Mouse (Mus musculus) embryo, embryonic 9.5 days (tissue): ENCODE data around the gene Ranbp10.

ENCODE experiments used
- DNase-seq: peaks from one replicate; pipeline ENCODE4 v3.0.0-alpha.2; 2017; ENCODE audit errors: extremely low spot score

Gene Ranbp10

DNA sequence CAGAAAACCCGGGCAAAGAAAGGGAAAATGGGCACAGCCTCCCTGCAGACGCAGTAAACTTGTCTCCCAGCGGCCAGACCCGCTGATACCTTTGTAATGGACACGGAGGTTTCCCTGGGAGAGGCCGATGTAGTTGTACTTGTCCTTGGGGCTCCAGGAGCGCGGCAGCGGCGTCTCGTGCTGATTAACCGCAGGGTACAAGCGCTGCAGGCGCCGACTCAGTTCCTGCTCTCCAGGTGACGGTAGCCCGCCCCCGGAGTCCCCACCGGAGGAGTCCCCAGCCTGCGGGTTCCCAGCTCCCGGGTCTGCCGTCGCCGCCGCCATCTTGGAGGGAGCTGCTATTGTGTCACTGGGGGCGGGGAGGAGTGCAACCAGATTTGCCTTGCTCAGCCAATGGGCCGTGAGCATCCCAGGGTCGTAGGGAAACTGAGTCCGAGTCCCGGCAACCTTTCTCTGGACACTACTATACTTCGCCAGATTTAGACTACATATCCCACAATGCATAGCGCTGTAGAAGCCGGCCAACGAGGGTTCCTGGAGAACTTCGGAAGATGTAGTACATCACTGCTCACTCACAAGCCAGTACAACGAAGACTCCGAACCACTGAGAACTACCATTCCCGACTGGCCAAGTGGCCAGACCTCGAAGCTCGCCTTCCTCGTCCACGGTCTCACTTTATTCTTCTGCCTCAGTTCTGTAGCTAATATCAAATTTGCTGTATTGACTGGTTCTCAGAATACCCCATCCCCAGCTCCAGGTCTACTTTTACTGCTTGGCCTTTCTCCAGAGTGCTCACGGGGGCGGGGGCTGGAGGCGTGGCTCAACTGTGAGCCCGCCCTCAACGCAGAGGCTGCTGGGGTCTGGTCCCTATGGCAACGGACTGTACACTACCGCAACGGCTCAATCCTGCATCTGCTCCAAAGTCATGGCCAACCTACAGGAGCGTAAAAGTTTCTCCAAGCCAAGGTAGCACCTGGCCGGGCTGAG lies at the start of gene Ranbp10, which contains the start of gene Tsnaxip1:
TSS of gene Ranbp10 (minus strand) at position 490 of the 988 bp plus-strand sequence.
TSS of gene Tsnaxip1 (plus strand) at position 871 of the 988 bp plus-strand sequence.
- peak; percentile 93 for DNase-seq

DNA sequence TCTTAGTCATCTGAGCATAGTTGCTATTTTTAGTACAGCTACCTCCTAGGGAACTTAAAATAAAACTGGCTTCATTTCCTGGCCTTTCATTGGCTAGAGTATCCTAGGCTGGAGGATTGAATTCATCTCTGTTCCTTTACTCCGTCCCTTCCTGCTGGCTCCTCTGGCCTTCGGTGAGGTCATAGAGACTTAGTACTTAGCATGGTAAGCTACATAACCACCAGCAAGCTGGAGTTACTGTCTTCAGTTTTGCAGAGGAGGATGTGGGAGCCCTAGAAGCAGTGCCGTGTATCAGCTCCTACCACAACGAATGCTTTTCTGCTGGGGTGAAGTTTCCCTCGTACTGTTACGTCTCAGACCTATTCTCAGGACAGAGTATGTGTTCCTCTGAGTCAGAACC lies 47.2 kb upstream of the Ranbp10 start:
- DNase-seq, result no peak

DNA sequence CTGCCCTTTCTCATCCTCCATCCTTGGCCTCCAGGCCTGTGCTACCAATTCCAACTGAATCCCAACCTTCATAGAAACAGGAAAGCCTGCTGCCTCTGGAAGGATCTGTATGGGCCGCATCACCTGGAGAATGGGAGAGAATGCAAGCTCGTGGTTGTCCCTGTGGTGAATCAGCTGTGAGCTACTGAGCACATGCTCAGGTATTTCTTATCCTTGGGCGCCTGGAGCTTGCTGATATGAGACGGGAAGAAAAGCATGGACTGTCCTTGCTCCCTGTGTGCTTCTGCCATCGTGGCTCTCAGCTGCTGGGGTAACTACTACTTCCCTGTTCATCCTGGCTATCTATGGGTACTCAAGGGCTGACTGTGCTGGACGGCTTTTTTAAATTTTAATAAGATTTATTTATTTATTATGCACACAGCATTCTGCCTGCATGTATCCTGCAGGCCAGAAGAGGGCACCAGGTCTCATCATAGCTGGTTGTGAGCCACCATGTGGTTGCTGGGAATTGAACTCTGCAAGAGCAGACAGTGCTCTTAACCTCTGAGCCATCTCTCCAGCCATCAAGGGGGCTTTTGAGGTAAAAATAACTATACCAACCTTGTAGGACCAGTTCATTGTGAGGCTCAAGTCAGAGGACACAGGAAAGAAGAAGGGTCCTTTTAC lies 39.3 kb upstream of the Ranbp10 start:
- DNase-seq, result no peak

DNA sequence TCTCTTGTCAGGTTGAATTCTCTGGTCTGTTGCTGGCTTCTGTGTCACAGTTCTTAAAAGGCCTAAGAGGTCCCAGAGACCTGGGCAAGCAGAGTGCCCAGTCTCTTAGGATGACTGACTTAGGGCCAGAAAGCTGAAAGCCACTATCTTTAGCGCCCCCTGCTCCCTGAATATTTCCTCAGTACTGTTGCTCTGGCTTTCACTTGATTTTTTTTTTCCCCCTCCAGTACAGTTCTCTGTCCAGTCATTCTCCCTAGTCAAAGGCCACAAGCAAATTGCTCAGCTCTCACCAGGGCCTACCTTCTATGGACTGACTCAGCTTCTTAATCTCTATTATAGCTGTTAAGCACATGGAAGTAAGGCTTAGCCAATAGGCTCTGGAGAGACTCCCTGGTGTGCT lies 34.8 kb upstream of the Ranbp10 start:
- DNase-seq, result no peak

DNA sequence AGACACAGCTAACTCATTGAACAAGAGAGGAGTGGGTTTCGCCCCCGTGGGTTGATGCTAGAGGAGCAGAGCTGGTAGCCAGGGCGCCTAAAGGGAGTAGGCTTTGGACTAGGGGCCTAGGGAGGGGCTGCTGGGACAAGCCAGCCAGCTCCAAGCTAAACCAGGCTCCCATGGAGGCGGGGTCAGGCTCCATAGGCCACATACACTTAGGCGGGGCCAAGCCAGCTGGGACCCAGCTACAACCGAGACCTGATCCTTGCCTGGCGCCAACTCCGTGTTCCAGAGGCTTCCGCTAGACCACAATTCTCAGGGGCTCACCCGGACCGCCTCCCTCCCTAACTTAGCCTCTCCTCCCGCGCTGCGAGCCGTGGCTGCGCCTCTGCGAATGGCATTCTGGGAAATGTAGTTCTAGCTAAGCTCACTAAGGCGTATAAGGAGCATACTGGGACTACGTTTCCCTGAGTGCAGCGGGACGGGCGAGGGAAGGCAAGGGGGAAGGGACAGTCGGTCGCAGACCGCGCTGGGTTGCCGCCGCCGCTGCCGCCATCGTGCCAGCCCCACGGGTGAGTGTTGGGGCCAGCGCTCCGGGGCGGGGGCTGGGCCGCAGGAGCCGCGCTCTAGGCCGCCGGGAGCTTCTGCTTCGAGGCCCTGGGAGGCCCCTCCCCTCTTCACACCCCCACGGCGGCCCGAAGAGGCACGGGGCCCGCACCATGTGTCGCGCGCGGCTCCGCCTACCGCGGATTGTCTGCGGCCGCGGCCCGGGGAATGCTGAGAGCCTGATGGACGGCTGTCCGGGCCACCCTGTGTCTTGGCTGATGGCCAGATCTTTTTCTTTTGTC lies 33.2 kb upstream of the Ranbp10 start, which contains the start of gene Nutf2:
TSS of gene Nutf2 (plus strand) at position 438 of the 839 bp plus-strand sequence.
- DNase-seq, result peak; percentile 96

DNA sequence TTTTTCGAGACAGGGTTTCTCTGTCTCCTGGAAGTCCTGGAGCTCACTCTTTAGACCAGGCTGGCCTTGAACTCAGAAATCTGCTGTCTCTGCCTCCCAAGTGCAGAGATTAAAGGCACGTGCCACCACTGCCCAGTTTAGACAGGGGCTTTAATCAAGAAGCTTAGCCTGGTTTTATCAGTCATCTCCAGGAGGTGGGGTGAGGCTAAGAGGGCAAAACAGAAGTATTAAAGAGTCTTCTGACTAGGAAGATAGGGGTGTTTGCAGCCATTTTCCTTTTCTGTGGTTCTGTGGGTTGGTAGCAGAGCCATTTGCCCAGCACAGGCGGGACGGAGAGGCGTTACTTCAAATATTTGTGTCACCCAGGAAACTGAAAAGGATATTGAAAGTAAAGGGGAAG lies 32.2 kb upstream of the Ranbp10 start:
- no peak for DNase-seq

DNA sequence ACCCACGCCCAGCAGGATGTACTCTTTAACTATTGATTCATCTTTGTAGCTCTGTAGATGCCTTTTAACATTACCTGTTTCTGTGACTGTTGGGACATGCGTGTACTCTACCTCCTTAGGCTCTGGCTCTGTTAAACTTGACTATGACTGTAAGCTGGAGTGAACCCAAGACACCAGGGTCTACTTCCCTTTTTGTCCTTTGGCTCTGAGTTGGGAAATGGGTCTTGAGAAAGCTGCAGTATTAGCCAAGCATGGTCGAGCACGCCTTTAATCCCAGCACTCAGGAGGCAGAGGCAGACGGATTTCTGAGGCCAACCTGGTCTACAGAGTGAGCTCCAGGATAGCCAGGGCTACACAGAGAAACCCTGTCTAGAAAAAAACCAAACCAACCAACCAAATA lies 31.3 kb upstream of the Ranbp10 start:
- no peak for DNase-seq

DNA sequence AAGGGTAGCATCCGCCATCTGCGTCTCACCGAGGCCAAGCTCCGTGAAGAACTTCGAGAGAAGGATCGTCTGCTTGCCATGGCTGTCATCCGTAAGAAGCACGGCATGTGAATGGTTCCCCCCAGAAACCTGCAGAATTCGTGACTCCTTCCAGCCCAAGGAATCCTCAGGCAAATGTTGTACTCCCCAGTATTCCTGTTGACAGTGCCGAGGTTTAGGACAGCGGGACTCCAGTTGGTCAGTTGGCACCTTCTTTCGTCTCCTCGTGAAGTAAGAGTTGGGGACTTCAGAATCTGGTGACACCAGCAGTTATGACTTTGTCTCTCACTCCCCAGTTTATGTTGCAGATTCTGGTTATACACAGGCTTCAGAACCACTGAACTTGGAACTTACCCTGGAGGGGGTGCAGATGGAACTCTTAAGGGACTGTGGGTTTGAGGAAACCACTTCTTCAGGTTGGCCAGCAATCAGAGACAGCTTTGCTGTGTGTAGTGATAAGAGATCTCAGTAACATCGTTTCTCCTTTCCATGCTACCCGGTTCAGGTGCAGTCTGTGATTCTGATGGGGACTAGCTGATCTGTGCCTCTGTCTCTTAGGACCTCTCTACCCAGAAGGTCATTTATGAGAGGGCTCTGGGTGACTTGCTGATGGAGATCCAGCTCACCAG lies 29.2 kb upstream of the Ranbp10 start:
- no peak for DNase-seq

DNA sequence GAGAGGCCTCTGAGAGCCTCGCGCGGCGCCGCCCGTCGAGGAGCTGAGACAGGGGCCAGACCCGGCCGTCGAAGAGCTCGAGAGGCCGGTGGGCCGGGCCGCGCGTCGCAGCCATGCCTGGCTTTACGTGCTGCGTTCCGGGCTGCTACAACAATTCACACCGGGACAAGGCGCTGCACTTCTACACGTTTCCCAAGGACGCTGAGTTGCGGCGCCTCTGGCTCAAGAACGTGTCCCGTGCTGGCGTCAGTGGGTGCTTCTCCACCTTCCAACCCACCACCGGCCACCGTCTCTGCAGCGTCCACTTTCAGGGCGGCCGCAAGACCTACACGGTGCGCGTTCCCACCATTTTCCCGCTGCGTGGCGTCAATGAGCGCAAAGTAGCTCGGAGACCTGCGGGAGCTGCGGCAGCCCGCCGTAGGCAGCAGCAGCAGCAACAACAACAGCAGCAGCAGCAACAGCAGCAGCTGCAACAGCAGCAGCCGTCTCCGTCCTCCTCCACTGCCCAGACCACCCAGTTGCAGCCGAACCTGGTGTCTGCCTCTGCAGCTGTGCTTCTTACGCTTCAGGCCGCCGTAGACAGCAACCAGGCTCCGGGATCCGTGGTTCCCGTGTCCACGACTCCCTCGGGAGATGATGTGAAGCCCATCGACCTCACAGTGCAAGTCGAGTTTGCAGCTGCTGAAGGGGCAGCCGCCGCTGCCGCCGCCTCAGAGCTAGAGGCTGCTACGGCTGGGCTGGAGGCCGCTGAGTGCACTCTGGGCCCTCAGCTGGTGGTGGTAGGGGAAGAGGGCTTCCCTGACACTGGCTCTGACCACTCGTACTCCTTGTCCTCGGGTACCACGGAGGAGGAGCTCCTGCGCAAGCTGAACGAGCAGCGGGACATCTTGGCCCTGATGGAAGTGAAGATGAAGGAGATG lies 28.4 kb upstream of the Ranbp10 start:
- DNase-seq, result no peak

DNA sequence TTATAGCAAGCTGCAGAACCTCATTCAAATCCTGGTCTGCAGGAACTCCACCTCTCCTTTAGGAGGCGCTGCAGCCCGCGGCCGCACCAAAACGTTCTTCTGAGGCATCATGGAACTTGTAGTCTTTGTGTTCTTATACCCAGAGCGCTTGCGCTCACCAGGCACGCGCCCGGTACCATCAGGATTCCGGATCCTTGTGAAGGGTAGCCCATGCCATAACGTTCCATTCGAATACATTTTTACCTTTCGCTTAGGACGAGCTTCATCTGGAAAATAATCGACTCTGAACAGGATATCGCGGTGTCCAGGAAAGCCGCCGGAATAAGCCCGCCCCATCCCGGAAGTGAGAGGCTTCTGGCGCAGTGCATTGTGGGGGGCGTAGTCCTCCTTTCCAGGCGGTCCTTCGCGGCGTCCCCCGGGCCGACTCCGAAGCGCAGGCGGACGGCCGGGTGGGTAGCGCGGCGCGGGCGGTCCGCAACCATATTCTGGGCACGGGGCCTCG lies 27.6 kb upstream of the Ranbp10 start, which contains the start of gene Thap11:
TSS of gene Thap11 (plus strand) at position 418 of the 502 bp plus-strand sequence.
- peak; percentile 97 for DNase-seq

DNA sequence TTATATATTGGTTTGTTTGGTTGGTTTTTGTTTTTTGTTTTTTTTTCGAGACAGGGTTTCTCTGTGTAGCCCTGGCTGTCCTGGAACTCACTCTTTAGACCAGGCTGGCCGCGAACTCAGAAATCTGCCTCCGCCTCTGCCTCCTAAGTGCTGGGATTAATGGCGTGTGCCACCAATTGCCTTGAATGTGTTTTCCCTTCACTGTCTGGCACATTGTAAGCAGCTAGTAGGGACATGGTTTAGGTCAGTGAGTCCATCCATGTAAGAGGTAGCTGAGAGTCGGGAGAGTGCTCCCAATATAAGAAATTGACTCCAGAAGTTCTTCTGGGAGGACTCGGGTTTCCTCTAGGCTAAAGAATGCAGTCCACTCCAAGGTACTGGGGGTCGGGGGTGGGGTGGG lies 27.2 kb upstream of the Ranbp10 start:
- no peak for DNase-seq

DNA sequence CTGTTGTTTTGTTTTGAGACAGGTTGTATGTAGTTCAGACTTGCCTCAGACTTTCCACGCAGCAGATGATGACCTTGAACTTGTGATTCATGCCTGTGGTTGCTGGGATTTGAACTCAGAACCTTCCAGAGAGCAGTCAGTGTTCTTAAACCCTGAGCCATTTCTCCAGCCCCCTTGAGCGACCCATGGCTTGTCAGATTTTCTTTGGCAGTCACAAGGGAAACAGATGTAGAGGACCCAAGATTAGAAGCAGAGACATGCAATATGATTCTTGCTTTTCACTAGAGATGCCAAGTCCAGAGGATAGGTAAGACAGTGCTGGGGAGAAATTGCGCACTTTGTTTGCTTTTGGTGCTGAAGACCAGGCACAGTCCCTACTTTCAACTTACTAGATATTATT lies 26.0 kb upstream of the Ranbp10 start, which contains the start of gene Cenpt:
TSS of gene Cenpt (minus strand) at position 101 of the 400 bp plus-strand sequence.
- DNase-seq, result no peak

DNA sequence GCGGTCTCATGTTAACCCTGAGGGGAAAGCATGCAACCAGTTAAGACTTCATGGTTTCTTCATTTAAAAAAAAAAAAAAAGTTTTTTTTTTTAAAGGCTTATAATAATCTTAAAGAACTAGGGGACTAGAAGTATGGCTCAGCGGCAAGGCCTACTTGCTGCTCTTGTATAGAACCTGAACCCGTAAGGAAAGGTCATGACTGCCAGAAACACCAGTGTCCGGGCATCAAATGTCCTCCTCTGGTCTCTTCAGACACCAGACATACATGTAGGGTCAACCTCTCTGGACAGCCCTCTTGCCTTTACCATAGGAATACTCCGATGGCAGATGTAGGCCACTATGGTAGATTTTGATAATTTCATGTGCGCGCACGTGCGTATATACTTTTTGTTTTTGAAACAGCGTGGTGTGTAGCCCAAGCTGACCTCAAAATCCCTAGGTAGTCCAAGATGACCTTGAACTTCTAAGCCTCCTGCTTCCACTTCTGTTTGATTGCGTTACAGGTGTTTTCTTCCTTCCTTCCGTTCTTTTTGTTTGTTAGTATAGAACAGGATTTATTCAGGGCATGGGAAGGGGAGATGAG lies 25.1 kb upstream of the Ranbp10 start:
- DNase-seq, result no peak

DNA sequence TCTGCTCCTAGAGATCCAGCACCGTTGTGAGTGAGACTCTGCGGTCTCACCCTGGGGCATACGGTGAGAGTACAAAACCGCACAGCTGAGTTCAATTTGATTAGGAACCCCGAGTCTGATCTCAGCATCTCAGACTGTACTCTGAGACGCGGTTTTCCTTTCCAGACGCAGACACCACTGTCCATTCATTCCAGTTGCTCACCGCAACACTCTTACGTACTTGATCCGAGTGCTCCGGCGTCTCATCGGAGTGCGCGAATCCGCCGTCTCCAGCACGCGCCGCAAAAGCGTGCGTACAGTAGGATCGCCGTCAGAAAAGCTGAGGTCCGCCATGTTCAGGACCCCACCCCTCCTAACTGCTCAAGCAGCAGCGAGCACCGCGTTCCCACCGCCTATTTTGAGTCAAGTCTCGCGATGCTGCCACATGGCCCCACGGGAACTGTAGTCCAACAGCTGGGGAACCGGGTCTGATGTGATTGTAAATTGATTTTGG lies 24.5 kb upstream of the Ranbp10 start:
- peak; percentile 90 for DNase-seq

DNA sequence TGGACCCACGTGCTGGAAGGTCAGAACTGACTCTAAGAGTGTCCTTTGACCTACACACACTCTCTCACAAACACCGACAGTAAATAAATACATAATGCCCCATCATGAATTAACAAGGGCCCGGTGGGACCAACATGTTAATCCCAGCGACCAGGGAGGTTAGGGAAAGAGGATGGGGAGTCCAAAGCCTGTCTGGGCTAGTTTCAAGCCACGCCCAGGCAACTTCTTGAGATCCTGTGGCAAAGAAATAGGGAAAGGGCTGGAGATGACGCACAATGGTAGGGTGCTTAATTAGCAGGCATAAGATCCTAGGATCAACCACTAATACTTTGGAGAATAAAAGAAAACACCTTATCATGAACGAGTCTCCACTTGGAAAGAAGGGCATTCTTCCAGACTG lies 23.5 kb upstream of the Ranbp10 start:
- no peak for DNase-seq

DNA sequence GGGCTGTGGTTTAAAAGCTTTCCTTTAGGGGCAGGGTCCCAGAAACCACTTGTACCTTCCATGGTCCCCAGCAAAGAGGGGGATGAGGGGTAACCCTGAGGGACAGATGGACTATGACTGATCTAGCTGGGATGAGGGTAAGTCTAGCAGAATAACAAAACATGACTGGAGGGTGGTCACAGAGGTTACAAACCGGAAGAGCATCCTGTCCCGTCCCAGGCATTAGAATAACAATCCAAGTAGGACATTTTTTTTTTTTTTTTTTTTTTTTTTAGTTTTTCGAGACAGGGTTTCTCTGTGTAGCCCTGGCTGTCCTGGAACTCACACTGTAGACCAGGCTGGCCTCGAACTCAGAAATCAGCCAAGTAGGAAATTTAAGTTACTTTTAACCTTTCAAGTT lies 22.9 kb upstream of the Ranbp10 start:
- DNase-seq, result no peak

DNA sequence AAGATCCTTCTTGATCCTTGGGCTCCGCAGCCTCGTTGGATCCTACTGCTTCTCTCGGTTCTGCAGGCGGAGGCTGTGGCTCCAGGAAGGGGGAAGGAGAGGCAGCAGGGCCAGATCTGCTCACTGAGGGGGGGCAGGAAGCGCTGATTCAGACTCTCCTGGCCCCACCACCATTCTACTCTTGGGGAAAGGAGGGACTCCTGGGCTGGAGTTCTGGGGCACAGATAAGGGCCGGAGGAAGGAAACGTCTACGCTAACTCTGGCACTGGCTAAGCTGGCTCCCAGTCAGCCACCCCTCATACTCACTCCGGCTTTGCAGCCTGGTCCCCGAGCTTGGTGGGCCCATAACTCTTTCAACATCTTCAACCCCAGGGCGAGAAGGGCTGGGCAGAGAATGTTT lies 19.5 kb upstream of the Ranbp10 start:
- DNase-seq, result no peak

DNA sequence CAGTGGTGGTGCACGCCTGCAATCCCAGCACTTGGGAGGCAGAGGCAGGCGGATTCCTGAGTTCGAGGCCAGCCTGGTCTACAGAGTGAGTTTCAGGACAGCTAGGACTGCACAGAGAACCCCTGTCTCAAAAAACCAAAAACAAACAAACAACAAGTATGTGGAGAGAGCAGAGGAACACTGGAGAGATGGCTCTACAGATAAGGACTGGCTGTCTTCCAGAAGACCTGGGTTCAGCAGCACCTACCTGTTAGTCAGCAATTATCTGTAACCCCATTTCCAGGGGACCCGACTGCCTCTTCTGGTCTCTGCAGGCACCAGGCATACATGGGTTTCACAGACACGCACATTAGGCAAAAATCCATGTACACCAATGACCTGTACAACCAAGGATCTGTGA lies 12.1 kb upstream of the Ranbp10 start:
- DNase-seq, result no peak

DNA sequence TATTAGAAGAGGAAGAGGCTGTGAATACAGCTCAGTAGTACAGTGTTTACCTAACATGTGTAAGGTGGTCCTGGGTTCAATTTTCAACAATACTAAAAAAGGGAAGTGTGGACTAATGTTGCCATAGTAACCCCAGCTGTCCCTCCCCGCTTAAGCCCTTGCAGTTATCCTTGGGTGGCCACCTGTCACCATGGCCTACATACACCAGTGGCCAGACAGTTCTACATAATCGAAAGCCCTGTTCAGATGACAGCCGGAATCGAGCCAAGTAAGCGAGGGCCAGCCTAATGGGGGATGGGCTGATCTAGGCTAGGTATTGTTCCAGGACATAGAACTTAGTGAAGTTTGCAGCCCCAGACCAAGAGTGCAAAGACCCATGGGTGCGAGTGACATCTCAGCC lies 9.8 kb upstream of the Ranbp10 start:
- DNase-seq, result no peak
